Mouse (Mus musculus) C2C12 (cell line): ENCODE measurements around the gene Adam20. TPM values are rescaled to one million over a fixed set of nuclear protein-coding genes. Genes with fewer than 3 reads are reported as not detected.
"Not testable (repeated sequence)": the region's sequence is repeated elsewhere in the genome, so short reads cannot be mapped to it uniquely, and the experiment has no call there.

Experiments used
- H3K27me3 ChIP-seq: one replicate; pipeline ENCODE4 v1.6.1; 2011; ENCODE audit not compliant: control insufficient read depth, insufficient read depth, insufficient read length
- H3K36me3 ChIP-seq: one replicate; pipeline ENCODE4 v1.6.1; 2011; ENCODE audit not compliant: control insufficient read depth, insufficient read depth
- H3K4me3 ChIP-seq: one replicate; pipeline ENCODE4 v1.5.1; 2011; ENCODE audit warnings: mild to moderate bottlenecking, control low read depth; ENCODE audit not compliant: poor library complexity, insufficient read depth, severe bottlenecking
- H3K79me2 ChIP-seq: one replicate; pipeline ENCODE4 v1.6.1; 2011; ENCODE audit not compliant: control insufficient read depth, insufficient read depth
- H3K79me3 ChIP-seq: one replicate; pipeline ENCODE4 v1.6.1; 2011; ENCODE audit warnings: low read depth, control low read depth
- H3ac ChIP-seq: one replicate; pipeline ENCODE3; 2011; ENCODE audit warnings: low read depth; ENCODE audit not compliant: control insufficient read depth, insufficient read length
- CEBPB ChIP-seq: IDR thresholded peaks from one replicate; pipeline ENCODE4 v1.6.1; 2011; ENCODE audit warnings: low read depth, mild to moderate bottlenecking, control low read depth, moderate library complexity
- CTCF ChIP-seq: IDR thresholded peaks from one replicate; pipeline ENCODE4 v1.5.1; 2011; ENCODE audit not compliant: control insufficient read depth, insufficient read depth, insufficient read length
- FOSL1 ChIP-seq: IDR thresholded peaks from one replicate; pipeline ENCODE4 v1.8.0; 2011; ENCODE audit warnings: mild to moderate bottlenecking, low read length; ENCODE audit not compliant: poor library complexity, insufficient read depth, severe bottlenecking
- MAX ChIP-seq: IDR thresholded peaks from one replicate; pipeline ENCODE4 v1.6.1; 2011; ENCODE audit warnings: mild to moderate bottlenecking, control low read depth
- MYOD1 ChIP-seq: IDR thresholded peaks from one replicate; pipeline ENCODE4 v1.6.1; 2011; ENCODE audit warnings: low read depth; ENCODE audit not compliant: control insufficient read depth, insufficient read length
- MYOG ChIP-seq: IDR thresholded peaks from one replicate; pipeline ENCODE4 v1.6.1; 2011; ENCODE audit not compliant: control insufficient read depth, insufficient read length; ENCODE audit errors: extremely low read depth
- USF1 ChIP-seq: IDR thresholded peaks from one replicate; pipeline ENCODE4 v1.6.1; 2011; ENCODE audit warnings: low read depth, mild to moderate bottlenecking, control low read depth, moderate library complexity
- long read RNA-seq, 2 experiments: library from polyadenylated mRNA; unstranded; transcript quantifications; one replicate each; pipeline ENCODE4 v2.0.0; 2019 to 2020
- polyA plus RNA-seq: library from polyadenylated mRNA; unstranded; fragments of >200 nt; fragmentation: generic; extraction: Trizol; gene quantifications from one replicate; pipeline ENCODE4 v1.2.1, GENCODE M21; 2012; ENCODE audit warnings: missing spikeins

Adam20 gene
- polyA plus RNA-seq: not detected
- long read RNA-seq, experiment 1: 0 reads
- long read RNA-seq, experiment 2: 0 reads

GRCm38 (mm10) chr8:40792973-40793372 is at the start of gene Adam20:
Adam20 (plus strand) TSS chr8:40793273.
- H3K79me3 ChIP-seq, H3K79me2 ChIP-seq, H3K27me3 ChIP-seq, H3K4me3 ChIP-seq, H3K36me3 ChIP-seq, H3ac ChIP-seq: not testable (repeated sequence)

GRCm38 (mm10) chr8:40751908-40752307 is 41.2 kb upstream of the Adam20 start, which contains the start of gene Adam25:
Adam25 (plus strand) TSS chr8:40752208.
- not testable (repeated sequence) for H3K27me3 ChIP-seq, H3ac ChIP-seq, H3K79me2 ChIP-seq, H3K36me3 ChIP-seq, H3K4me3 ChIP-seq, H3K79me3 ChIP-seq

DNA sequence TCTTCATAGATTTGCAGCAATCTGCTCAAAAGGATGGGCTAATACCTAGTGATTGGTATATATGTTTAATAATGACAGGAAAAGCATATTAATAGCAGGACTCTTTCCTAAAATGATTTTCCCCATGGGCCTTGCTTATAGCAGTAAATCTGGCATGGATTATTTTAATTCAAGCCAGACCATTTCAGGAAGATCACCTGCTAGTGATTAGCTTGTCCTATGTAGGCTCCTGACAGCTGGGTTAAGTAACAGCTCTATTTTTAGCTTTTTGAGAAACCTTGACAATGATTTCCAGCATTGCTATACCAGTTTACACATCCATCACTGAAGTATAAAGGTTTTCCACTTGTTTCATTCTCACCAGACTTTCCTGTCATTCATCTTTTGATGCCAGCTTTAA is 9.8 kb upstream of the Adam20 start:
- Histone ChIP-seq H3K79me3 (no peaks in the 10 kb centered on the region), H3K27me3 (no peaks in the 10 kb centered on the region), H3ac (no peak overlapping the region), H3K36me3 (no peaks in the 10 kb centered on the region), H3K79me2 (no peaks in the 10 kb centered on the region), H3K4me3 (no peak overlapping the region)
- TF ChIP-seq FOSL1: no peak
- no peak for TF ChIP-seq MYOD1
- TF ChIP-seq MAX: no peak
- no peak for TF ChIP-seq CEBPB
- no peak for TF ChIP-seq CTCF
- no peak for TF ChIP-seq USF1
- no peak for TF ChIP-seq MYOG

DNA sequence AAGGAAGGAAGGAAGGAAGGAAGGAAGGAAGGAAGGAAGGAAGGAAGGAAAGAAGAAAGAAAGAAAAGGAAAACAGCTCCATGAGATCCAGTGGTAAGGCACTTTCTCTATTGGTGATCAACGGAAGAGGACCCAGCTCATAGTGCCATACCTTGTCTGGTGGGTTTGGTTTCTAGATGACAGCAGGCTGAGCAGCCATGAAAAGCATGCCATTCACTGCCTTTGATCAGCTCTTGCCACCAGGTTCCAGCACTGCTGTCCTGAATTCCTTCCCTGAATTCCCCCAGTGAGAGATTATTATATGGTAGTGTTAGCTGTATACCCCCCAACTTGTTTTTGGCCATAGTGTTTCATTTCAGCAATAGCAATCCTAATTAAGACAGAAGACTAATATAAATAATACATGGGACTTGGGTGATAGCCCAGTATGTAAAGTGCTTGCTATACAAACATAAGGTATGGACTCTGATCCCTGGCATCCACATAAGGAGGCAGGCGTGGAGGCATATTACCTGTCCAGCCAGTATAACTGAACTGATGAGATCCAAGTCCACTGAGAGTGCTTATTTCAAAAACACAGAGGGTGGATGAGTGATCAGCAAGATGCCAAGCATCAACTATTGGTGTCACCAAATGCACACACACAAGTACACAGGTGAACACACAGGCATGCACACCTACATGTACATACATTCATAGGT is 10.5 kb downstream of the Adam20 start:
- TF ChIP-seq MYOG (no peak), FOSL1 (no peak), USF1 (no peak), MAX (no peak), CEBPB (no peak), CTCF (no peak), MYOD1 (no peak)
- no peak overlapping the region for H3K4me3 ChIP-seq
- no peak overlapping the region for H3ac ChIP-seq
- H3K36me3 ChIP-seq: no peaks in the 10 kb centered on the region
- no peaks in the 10 kb centered on the region for H3K79me3 ChIP-seq
- no peaks in the 10 kb centered on the region for H3K27me3 ChIP-seq
- no peaks in the 10 kb centered on the region for H3K79me2 ChIP-seq

Other genes starting within 250 kb of the Adam20 start
- not detected for gene Adam24, start 118.2 kb upstream of the Adam20 start, polyA plus RNA-seq
- not detected for gene Adam25, start 41.1 kb upstream of the Adam20 start, polyA plus RNA-seq
- not detected for gene Adam39, start 29.7 kb downstream of the Adam20 start, polyA plus RNA-seq